Mouse (Mus musculus) hindbrain, embryonic 16.5 days (tissue): ENCODE measurements at regions not wholly inside any gene's neighbourhood (a gene's known extent, or its start where the extent isn't known, plus 50 kb on each side); places are given as distances from the start of the nearest gene placed in this dataset.

Experiments used
- ATAC-seq: fragments of 200-750 bp; cut with Nextera tagmentation; 2 replicates; pipeline ENCODE4 v1.8.0; 2017; ENCODE audit warnings: moderate TSS enrichment, moderate library complexity
- H3K27ac ChIP-seq: fragments of 300-500 bp; sonication (generic); 2 replicates; pipeline ENCODE4 v1.5.1; 2014; ENCODE audit warnings: low read depth, mild to moderate bottlenecking, control low read depth, low read length, moderate library complexity
- H3K27me3 ChIP-seq: fragments of 300-500 bp; sonication (generic); replicated peaks from 2 replicates; pipeline ENCODE4 v1.6.1; 2014; ENCODE audit warnings: low read length; ENCODE audit not compliant: control insufficient read depth, insufficient read depth
- H3K36me3 ChIP-seq: fragments of 300-500 bp; sonication (generic); 2 replicates; pipeline ENCODE4 v1.6.1; 2014; ENCODE audit warnings: mild to moderate bottlenecking, low read length, moderate library complexity, mixed read lengths; ENCODE audit not compliant: control insufficient read depth, insufficient read depth
- H3K4me1 ChIP-seq: fragments of 300-500 bp; sonication (generic); 2 replicates; pipeline ENCODE4 v1.6.1; 2014; ENCODE audit warnings: low read depth, low read length; ENCODE audit not compliant: control insufficient read depth, insufficient read depth
- H3K4me2 ChIP-seq: fragments of 300-500 bp; sonication (generic); 2 replicates; pipeline ENCODE4 v1.6.1; 2014; ENCODE audit warnings: mild to moderate bottlenecking, low read length, control low read depth, moderate library complexity
- H3K4me3 ChIP-seq: fragments of 300-500 bp; sonication (generic); 2 replicates; pipeline ENCODE4 v1.5.1; 2014; ENCODE audit warnings: mild to moderate bottlenecking, low read length, control low read depth, moderate library complexity
- H3K9ac ChIP-seq: fragments of 300-500 bp; sonication (generic); 2 replicates; pipeline ENCODE4 v1.6.1; 2014; ENCODE audit warnings: low read depth, mild to moderate bottlenecking, control low read depth, low read length, moderate library complexity
- H3K9me3 ChIP-seq: fragments of 300-500 bp; sonication (generic); 2 replicates; pipeline ENCODE4 v1.6.1; 2014; ENCODE audit warnings: mild to moderate bottlenecking, low read length, moderate library complexity; ENCODE audit not compliant: control insufficient read depth
- WGBS: fragments of 180-500 bp; shearing (Covaris S2); extraction: QIAGEN DNeasy Blood & Tissue Kit; methylation state at CpG from one replicate; pipeline ENCODE4 v1.1.7; 2014; 5-methylcytosine and 5-hydroxymethylcytosine counted together

- Histone ChIP-seq H3K36me3 (no peaks in the 10 kb centered on the region), H3K27ac (no peak overlapping the region), H3K4me1 (no peaks in the 10 kb centered on the region), H3K9ac (no peak overlapping the region), H3K27me3 (no peaks in the 10 kb centered on the region; the same call in 1 of the 2 replicates), H3K9me3 (no peaks in the 10 kb centered on the region), H3K4me2 (no peak overlapping the region), H3K4me3 (no peak overlapping the region)
- no peak for ATAC-seq
- 87% methylated on average over 2 of the region's 2 CpGs for WGBS
These were observed 72.4 kb upstream of the Dusp10 start for GRCm38 (mm10) chr1:183940706-183941105.

GRCm38 (mm10) chr1:183946241-183946640, 66.9 kb upstream of the Dusp10 start:
- WGBS = 87% methylated on average over 8 of the region's 8 CpGs
- no peak for ATAC-seq

DNA sequence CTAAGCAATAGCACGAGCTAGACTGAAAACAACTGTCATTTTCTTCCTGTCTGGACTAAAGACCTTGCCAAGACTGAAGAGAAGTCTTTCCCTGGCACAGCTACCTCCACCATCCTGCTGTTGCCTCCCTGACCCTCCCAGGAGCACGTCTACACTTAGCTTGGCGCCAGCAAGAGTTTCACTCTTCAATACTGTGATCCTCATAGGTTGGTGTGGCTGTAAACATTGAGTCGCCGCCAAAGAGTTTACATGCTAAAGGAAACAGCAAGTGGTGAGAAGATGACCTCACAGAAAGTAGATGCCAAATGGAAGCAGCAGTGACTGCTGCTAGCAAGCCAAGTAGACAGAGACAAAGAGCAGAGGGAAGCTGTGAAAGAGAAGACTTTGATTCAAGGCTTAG, 66.0 kb upstream of the Dusp10 start:
- ATAC-seq = no peak
- Histone ChIP-seq H3K4me1 (no peaks in the 10 kb centered on the region), H3K9me3 (no peaks in the 10 kb centered on the region), H3K9ac (no peak overlapping the region), H3K4me3 (no peak overlapping the region), H3K27ac (no peak overlapping the region), H3K4me2 (no peak overlapping the region), H3K27me3 (no peaks in the 10 kb centered on the region), H3K36me3 (no peaks in the 10 kb centered on the region)
- WGBS = 80% methylated on average over 5 of the region's 5 CpGs

More at GRCm38 (mm10) chr1:183946241-183946640, 66.9 kb upstream of the Dusp10 start:
- Histone ChIP-seq H3K4me2 (no peak overlapping the region), H3K36me3 (no peaks in the 10 kb centered on the region), H3K4me3 (no peak overlapping the region), H3K27me3 (no peaks in the 10 kb centered on the region), H3K9ac (no peak overlapping the region), H3K9me3 (no peaks in the 10 kb centered on the region), H3K4me1 (no peaks in the 10 kb centered on the region), H3K27ac (no peak overlapping the region)

DNA sequence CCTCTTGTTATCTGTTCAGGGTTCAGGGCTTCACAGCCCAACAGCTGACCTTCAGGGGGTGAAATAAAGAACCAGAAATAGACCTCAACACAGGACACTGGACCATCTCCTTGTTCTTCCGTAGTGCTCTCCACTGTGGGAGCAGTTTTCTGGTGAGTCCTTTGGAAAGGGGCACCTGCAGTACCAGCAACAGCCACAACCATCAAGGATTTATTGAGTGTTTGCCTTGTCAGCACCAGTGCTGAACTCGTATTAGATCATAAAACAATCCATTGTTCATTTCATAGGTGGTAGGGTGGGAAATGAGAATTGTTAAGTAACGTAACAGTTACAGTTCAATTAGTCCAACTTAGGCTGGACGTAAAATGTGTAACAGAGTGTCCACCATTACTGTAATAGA, 63.9 kb upstream of the Dusp10 start:
- H3K4me2 ChIP-seq = no peak overlapping the region
- H3K27me3 ChIP-seq = no peaks in the 10 kb centered on the region
- H3K4me1 ChIP-seq = no peaks in the 10 kb centered on the region
- no peaks in the 10 kb centered on the region for H3K9me3 ChIP-seq
- no peak overlapping the region for H3K4me3 ChIP-seq
- no peak for ATAC-seq
- 89% methylated on average over 4 of the region's 4 CpGs for WGBS
- no peak overlapping the region for H3K9ac ChIP-seq
- H3K36me3 ChIP-seq = no peaks in the 10 kb centered on the region
- no peak overlapping the region for H3K27ac ChIP-seq

GRCm38 (mm10) chr1:183954086-183954485, 59.0 kb upstream of the Dusp10 start:
- Histone ChIP-seq H3K27ac (no peak overlapping the region), H3K4me1 (no peaks in the 10 kb centered on the region), H3K9ac (no peak overlapping the region), H3K27me3 (no peaks in the 10 kb centered on the region), H3K4me2 (no peak overlapping the region), H3K4me3 (no peak overlapping the region), H3K36me3 (no peaks in the 10 kb centered on the region), H3K9me3 (no peaks in the 10 kb centered on the region)
- 87% methylated on average over 2 of the region's 2 CpGs for WGBS
- no peak for ATAC-seq

- H3K9me3 ChIP-seq = no peaks in the 10 kb centered on the region
- H3K27me3 ChIP-seq = no peaks in the 10 kb centered on the region
- no peak overlapping the region for H3K4me3 ChIP-seq
- H3K4me1 ChIP-seq = no peaks in the 10 kb centered on the region
- no peak for ATAC-seq
- 70% methylated on average over 3 of the region's 3 CpGs for WGBS
- H3K4me2 ChIP-seq = no peak overlapping the region
- no peak overlapping the region for H3K27ac ChIP-seq
- H3K36me3 ChIP-seq = no peaks in the 10 kb centered on the region
- no peak overlapping the region for H3K9ac ChIP-seq
These were observed 56.7 kb upstream of the Dusp10 start for GRCm38 (mm10) chr1:183956391-183956790.

GRCm38 (mm10) chr1:183961383-183961782, 51.7 kb upstream of the Dusp10 start:
- Histone ChIP-seq H3K4me3 (no peak overlapping the region), H3K27me3 (no peaks in the 10 kb centered on the region), H3K27ac (no peak overlapping the region), H3K36me3 (no peaks in the 10 kb centered on the region), H3K9ac (no peak overlapping the region), H3K9me3 (no peaks in the 10 kb centered on the region), H3K4me1 (no peaks in the 10 kb centered on the region), H3K4me2 (no peak overlapping the region)
- WGBS = 83% methylated on average over 2 of the region's 2 CpGs
- no peak for ATAC-seq

DNA sequence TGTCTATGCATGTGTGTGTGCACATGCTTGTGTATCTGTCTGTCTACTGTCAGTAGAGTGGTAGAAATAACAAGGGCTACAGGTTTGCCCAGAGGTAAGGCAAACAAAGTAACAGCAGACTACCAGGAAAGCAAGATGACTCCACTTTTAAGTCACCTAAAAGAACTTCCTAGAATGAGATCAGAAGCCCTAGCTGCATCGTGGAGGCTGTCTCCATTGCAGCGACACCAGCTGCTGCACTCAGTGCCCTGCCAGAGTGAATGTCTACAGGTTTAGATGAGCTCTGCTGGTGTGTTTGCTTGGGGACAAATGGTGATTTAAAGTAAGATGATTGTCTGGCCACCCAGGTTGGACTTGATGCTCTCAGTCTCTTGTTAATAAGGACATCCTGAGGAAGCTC, 50.6 kb upstream of the Dusp10 start:
- Histone ChIP-seq H3K36me3 (no peaks in the 10 kb centered on the region), H3K9me3 (no peaks in the 10 kb centered on the region), H3K4me3 (no peak overlapping the region), H3K9ac (no peak overlapping the region), H3K4me2 (no peak overlapping the region), H3K27ac (no peak overlapping the region), H3K4me1 (no peaks in the 10 kb centered on the region), H3K27me3 (no peaks in the 10 kb centered on the region)
- ATAC-seq = no peak
- WGBS = 94% methylated on average over 2 of the region's 2 CpGs

GRCm38 (mm10) chr1:183963286-183963685, 49.8 kb upstream of the Dusp10 start:
- H3K27me3 ChIP-seq = no peaks in the 10 kb centered on the region
- no peaks in the 10 kb centered on the region for H3K9me3 ChIP-seq
- H3K36me3 ChIP-seq = no peaks in the 10 kb centered on the region
- no peak overlapping the region for H3K4me3 ChIP-seq
- no peak overlapping the region for H3K4me2 ChIP-seq
- 87% methylated on average over 4 of the region's 4 CpGs for WGBS
- H3K9ac ChIP-seq = no peak overlapping the region
- ATAC-seq = no peak
- H3K4me1 ChIP-seq = no peaks in the 10 kb centered on the region
- H3K27ac ChIP-seq = no peak overlapping the region
